Mouse (Mus musculus) hematopoietic multipotent progenitor cell, adult 10-12 weeks (in vitro differentiated cells): ENCODE data around the gene Glt28d2. TPM values are rescaled to one million over a fixed set of nuclear protein-coding genes. Genes with fewer than 3 reads are reported as not detected.

Experiments
- polyA plus RNA-seq: library from polyadenylated mRNA; stranded (reverse); fragments of >175 nt; gene quantifications from 2 replicates; pipeline ENCODE4 v1.2.3, GENCODE M21; 2012; ENCODE audit warnings: low replicate concordance

The Glt28d2 gene
- 0.09 and 0.18 TPM in 2 replicates for polyA plus RNA-seq

GRCm38 (mm10) chr3:85887239-85887827 is at the start of gene Glt28d2, which contains the start of gene Gm37240:
TSS of gene Glt28d2 (minus strand) at chr3:85887516.
TSS of gene Gm37240 (minus strand) at chr3:85887518.

Other genes with a start within 250 kb of the Glt28d2 start
- 0.80 and 2.5 TPM in 2 replicates for gene Fam160a1, start 70.2 kb downstream of the Glt28d2 start, polyA plus RNA-seq
- gene Gm37240, start within 50 bp of the Glt28d2 start, polyA plus RNA-seq, result 1.7 and 6.7 TPM in 2 replicates
- 0.62 and 0.66 TPM in 2 replicates for gene Sh3d19, start 83.6 kb upstream of the Glt28d2 start, polyA plus RNA-seq
- not detected in 2 replicates for gene Prss48, start 115.0 kb upstream of the Glt28d2 start, polyA plus RNA-seq